Mouse (Mus musculus) bone marrow macrophage, adult 2 months (primary cell): Measurements from ENCODE around the gene Dgkb.

Experiments
- CTCF ChIP-seq: IDR thresholded peaks from 2 replicates; pipeline ENCODE4 v1.5.1; 2012; ENCODE audit warnings: low read depth, mild to moderate bottlenecking, low read length, moderate library complexity
- POLR2A ChIP-seq: IDR thresholded peaks from 2 replicates; pipeline ENCODE4 v1.6.1; 2012; ENCODE audit warnings: mild to moderate bottlenecking, low read depth, low read length, borderline replicate concordance

DNA sequence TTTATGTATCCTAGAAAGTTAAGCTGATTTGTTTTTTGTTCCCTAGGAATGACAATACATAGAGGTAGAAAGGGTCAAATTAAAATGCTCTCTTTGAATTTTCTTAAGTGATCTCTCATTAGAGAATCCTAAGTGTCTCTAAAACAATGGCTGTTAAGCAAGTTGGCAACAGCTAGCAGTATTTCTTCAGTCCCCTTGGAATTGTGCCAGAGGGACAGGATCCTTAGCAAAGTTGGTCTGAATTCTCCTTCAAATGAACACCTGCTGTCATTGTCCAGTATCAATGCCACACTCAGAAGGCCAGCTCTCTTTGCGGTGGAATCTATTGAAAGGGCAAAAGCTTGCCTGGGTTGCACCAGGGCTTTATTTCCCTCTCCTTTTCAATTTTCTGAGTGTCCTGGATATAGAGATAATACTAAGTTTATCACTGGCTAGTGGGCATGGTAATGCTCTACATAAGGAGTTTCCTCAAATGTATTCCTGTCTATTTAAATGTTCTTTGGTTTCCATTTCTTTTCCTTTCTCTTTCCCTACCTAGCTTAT is 510.3 kb downstream of the Dgkb start:
- TF ChIP-seq CTCF (no peak), POLR2A (no peak)
